Mouse (Mus musculus): ENCODE results near the gene Fam241b.
A peak's percentile ranks its signal among the peaks of the same experiment; 100 is the strongest.
"Not testable (repeated sequence)": the region's sequence is repeated elsewhere in the genome, so short reads cannot be mapped to it uniquely, and the experiment has no call there.

The Fam241b gene

DNA sequence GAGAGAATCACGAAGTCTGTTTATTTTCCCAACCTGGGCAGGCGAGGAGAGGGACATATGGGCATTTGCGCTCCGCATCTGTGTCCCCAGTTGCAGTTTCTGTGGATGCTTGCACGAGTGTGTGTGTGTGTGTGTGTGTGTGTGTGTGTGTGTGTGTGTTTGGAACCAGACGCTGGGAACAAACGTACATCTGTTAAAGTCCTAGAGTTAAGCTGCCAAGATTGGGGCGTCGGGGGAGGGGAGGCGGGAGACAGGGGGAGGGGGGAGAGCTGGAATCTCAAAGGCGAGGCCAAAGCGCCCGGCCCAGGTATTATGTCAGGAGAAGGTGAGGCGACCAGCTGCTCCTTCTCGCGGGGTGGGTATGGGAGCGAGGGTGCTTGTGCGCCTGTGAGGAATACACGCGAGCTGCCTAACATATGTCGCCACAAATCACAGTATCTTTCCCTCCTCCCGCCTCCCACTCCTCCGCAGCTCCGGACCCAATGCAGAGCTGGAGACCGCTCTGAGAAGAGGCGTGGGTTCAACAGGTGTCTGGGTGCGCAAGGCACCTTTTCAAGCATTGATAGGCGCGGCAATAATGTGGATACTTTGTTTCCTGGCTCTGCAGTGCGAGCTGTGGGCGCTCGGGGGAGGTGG lies 15.3 kb downstream of the Fam241b start:
- peak; percentile 34 to 41 for DNase-seq

DNA sequence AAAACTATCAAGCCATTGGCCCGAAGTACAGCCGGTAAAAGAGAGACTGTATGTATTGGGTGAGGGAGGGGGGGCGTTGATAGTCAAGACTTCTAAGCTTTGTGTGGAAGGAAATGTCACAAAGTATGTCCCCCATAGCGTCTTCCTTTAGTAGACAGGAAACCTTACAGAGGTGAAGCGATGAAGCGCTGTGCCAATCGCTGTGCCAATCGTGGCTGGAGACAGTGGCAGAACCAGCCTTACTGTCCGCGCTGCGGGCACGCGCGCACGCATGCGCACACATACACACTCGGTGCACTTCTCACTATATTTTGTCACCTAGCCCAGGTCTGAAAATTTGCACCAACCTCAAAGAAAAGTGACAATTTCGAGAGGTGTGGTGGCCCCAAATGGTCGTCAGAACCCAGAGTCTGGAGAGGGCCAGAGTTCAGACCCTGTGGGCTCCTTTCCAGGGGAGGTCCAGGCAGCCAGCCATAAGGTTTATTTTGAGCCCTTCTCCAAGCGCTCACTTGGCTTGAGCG lies 15.9 kb downstream of the Fam241b start:
- peak; percentile 63 to 65 for DNase-seq

DNA sequence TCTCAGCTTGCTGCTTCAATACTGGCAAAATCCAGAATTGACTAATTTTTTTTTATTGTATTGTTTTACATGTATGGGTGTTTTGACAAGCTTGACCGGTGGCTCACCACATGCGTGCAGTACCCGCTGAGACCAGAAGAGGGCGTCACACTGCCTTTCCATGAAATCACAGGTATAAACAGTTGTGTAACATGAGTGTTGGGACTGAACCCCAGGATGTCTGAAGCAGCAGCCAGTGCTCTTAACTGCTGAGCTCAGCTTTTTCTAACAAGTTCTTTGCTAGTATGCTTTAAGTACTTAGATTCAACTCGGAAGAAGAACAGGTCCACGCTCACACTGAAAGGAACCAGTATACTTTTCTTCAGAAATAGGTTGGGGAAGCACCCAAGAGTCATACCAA lies 16.6 kb downstream of the Fam241b start:
- DNase-seq = peak in 1 of 2 experiments; percentile 62

DNA sequence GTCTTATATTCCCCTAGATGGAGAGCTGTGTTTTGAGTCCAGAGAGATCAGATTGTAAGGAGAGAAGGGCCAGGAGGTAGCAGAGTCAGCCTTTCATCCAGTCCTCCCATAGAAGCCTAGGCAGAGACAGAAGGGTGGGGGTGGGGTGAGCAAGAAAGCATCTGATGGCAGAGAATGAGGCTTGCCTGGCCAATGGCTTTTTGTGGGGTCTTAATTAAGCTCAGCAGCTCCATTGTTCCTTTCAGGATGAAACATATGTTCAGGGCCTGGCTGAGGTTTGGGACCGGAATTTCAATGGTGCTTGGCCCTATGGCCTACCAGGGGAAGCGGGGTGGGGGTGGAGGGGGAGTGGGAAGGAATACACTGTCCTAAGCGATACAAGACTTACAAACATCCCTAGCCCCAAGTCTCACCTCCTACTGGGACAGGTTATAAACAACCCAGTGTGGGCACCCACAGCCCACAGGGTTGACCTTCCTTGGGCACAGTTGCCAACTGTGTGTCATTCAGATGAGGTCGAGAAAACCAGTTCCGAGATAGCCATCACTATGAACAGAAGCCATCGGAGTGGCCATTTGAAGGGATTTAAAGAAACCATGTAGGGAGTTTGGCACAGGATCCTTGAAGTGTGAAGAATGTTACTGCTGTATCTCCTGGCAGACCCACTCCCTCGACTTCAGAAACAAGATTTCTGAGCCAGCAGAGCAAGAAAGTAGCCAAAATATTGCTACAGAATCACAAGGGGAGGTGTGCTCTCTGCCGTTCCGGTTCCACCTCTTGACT lies 29.7 kb downstream of the Fam241b start:
- DNase-seq = peak in 1 of 2 experiments; percentile 35

DNA sequence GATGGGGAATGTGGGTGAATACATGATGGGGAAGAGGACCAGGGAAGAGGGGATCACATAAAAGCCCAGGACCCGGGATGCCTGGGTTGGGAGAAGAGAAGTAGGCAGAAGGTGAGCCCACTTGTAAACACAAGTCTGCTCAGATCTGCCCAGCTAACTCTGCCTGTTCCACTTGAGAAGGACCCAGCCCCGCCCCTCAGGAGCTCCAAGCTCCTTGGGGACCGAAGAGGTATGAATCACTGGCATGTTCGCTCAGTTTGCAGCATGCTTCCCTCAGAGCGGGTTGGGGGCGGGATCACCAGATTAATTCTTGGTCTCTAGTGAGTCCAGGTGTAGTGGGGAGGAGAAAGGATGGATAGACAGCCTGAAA lies 32.5 kb downstream of the Fam241b start:
- peak; percentile 55 to 57 for DNase-seq

DNA sequence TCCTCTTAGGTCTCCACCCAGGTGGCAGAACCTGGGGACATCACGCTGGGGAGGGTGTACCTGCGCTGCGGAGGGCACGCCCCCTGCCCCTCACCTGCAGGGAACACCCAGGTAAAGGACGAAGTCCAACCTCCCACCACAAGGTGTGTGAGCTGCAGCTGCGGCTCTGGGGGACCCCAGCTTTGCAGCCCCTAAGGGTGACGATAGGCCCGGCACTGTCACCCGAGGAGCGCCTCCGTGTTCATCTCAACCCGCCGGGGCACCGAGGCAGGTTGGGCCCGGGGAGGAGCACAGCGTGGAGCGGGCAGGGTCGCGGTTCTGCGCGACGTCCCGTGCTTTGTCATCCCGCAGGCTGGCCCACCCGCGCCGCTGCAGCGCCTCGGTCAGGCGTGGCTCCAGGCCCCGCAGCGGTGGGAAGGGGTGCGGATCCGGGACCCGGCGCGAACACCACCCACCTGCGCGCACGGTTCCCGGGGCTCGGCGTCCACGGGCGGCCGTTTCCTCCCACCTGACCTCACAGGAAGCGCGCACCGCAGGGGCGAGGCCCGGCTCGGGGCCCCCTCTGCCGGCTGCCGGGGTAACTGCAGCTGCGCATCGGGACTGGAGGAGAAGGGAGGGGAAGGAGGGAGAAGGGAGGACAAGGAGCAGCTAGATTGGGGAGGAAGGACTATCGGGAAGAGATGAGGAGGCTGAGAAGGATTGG lies 33.1 kb downstream of the Fam241b start:
- peak; percentile 97 to 98 for DNase-seq

DNA sequence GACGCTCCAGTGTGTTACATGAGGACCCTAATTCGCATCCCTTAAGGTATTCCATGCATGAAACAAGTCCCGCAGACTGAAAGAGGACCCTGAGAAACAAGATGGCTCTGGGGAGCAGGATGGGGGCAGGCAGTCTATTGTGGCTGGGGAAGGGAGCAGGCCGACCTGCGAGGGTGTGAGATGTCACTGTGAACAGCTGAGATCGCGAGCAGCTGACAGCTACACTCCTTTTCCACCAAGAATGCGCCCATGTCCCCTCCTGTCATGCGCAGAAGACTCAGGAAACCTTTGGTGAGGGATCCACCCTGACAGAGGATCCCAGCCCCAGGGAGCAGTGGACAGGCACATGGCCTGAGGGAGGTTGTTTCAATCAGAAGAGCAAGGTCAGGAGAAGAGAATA lies 36.7 kb downstream of the Fam241b start:
- DNase-seq = no peak

DNA sequence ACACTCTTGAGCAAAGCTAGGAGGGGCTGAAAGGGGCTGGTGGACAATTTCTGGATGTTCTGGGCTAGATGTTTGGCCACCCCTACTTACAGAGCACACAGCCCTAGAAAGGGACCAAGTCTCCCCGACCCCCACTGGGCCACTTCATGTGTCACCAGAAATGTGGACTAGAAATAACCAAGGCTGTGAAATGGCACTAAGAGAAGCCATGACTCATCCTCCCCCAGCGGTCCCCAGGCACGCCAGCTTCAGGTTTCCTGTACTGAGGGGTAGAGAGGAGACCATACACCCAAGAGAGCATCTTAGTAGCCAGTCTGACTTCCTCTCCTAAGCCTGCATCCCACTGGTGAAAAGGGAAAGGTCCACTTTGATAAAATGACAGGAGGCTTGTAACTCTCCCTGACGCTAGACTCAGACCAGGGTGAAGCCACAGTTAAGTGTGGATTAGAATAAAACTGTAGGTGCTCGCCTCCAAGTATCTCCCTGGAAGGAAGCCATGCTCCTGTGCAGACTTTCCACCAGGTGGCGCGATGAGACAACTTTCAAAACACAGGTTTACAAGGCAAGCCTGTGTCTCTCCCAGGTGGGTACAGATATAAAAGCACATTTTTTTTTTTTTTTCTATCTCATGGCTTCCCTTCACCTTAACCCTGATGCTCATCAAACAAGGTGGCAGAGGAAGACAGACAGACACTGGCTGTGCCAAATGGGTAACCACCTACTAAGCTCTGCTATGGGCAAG lies 38.7 kb downstream of the Fam241b start:
- DNase-seq = peak; percentile 87 to 90

DNA sequence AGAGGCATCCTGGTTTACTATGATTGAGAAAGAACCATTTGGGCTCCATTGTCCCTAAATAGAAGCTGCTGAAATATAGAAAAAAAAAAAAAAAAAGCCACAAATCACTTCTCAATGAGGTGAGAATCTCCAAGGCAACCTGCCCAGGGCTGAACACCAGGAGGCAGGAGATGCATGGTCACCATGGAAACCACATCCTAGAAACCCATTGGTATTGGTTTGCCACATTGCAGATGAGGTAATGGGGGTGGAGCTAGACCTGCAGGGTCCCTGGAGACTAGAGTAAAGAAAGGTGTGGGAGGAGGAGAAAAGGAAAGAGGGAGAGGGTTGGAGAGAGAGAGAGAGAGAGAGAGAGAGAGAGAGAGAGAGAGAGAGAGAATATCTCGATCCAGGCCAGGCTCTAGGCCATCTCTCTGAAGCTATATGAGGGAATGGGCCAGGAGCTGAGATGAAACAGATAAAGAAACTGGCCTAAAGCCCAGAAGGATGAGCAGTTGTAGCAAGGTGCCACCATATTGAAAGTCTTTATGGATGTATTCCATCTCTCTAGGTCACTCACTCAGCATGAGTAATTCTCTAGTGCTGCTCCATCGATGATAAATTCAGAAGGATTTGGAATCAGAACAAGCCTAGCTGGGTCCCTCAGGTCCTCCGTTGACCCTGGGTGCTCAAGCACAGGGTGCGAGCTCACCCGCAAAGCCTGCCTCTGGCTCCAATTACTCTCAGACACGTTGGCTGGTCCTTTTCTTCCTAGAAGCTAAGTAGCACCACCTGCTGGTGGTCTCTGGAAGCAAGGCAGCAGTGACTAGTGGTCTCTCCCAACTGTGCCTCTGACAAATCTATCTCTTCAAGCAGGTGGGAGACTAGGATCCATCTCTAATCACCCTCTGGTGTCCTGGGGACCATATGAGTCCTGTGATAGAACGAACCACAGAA lies 41.9 kb downstream of the Fam241b start:
- peak; percentile 93 to 97 for DNase-seq

DNA sequence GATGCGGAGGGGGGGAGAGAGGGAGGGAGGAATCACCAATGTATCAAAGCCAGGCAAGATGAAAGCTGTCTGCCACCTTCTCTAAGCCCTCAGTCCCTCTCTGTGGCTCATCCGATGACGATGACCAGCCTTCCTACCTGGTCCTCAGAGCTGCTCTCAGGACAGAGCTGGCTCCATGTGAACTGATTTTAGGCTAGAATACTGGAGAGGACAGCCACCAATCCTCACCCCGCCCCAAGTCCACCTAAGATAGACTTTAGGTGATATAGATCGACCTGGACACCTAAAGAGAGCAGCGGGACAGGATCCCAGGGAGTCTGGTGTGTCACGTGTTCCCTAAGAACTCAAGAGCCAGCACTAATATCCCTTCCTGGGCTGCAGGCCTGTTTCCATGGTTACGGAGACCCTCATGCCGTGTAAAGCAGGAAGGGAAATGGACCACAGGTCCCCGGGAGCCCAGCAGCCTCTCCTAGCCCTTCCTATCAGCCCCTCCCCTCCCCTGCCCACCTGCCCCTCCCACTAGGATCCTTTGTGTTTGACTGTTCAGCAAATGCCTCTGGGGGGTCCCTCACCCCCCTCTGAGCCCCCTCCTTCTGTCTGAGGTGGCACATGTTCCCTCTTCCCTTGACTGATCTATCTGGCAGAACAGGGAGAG lies 43.8 kb downstream of the Fam241b start:
- peak; percentile 29 to 48 for DNase-seq

DNA sequence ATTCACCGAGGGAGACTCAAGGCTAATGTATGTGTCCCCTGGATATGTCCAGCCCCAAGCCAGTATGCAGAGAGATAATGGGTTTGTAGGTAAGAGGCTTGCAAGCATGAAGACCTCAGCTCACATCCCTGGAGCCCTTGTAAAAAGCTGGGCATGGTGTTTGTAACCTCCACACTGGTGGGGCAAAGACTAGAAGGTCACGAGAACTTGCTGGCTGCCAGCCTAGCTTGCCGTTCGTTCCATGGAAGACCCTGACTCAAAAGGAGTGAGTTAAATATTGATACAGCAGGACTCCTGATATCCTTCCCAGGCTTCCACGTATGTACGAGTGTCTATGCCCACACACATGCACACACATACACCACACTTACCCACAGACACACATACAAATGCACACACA lies 49.3 kb downstream of the Fam241b start:
- no peak for DNase-seq

DNA sequence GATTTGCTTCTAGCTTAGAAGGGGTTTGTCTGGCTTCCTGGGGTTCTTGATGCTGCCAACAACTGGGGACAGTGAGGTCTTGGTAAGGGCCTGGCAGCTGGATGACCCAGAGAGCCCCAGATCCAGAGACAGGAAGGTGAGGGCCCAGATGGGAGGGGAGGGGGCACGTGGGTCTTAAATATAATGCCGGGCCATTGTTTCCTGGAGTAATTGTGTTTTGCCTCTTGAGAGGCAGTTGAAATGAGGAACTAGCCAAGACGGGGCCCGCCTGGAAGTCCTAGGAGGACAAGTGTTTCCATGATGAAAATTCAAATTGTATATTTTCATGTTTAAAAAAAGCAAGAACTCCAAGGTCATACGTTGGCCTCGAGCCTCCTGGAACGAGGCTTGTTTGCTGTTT lies 49.8 kb downstream of the Fam241b start:
- DNase-seq = no peak

DNA sequence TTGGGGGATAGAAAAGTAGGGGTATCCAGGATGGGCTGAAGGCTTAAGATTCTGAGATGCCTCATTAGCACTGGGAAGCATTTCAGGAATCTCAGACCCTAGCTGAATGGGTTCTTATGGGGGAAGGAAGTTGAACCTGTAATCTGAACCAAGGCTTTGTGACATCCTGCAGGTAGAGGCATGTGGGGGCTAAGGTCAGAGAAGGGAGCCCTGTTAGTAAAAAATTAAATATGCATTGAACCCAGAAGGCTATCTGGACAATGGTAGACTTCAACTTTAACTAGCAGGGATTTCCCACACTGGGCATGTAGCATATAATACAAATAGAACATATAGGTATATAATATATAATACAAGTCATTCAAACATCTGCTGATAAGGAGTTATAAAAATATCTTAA lies 54.2 kb downstream of the Fam241b start:
- DNase-seq = no peak

DNA sequence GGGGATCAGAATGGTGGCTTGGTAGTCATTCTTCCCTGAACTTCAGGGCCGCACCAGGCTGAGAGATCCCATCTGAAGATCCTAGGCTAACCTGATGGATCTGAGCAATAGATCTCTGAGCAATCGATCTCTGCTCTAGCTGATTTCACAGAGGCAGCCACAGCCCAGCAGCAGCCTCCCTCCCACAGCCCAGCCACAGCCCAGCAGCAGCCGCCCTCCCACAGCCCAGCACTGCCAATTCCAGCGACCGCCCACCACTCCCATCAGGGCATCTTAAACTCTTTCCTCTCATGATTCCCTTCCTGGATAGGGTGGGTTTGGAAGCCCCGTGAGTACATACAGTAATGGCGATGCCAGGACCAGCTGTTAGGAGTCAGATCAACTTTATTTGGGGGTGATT lies 54.6 kb downstream of the Fam241b start:
- no peak for DNase-seq

DNA sequence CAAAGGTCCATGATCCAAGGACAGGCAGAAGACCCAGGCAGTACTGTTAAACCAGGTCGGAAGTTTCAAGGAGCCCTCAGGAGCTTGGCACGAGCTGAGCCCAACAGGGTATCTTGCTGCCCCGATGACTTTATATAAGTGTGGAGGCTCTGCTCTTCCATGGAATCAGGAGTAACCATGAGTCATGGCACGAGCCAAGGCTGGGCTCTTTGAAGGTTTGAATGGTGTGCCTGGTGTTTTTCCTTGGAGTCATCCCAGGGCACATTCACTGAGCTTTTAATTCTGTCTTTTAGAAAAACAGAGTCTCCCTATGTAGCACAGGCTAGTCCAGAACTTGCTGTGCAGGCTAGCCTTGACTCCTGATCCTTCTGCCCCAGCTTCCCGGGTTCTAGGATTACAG lies 55.3 kb downstream of the Fam241b start:
- DNase-seq = no peak

DNA sequence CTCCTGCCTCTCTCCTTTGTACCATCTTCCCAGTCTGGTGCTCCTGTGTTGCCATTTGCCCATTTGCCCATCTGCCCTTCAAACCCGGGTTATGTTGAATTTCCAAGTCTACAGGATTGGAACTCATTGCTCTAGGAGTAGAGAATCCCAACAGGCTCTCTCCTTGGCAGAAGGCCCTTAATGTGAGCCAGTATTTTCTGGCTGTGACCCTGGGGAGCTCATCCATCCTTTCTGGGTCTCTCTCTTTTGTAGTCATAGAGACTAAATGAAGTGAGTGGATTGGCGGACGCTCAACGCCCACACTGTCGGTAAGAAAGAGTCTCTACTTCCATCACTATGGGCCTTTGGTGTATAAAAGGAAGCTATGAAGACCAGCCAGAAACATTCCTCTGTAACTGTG lies 56.9 kb downstream of the Fam241b start:
- peak in 1 of 2 experiments; percentile 23 for DNase-seq

DNA sequence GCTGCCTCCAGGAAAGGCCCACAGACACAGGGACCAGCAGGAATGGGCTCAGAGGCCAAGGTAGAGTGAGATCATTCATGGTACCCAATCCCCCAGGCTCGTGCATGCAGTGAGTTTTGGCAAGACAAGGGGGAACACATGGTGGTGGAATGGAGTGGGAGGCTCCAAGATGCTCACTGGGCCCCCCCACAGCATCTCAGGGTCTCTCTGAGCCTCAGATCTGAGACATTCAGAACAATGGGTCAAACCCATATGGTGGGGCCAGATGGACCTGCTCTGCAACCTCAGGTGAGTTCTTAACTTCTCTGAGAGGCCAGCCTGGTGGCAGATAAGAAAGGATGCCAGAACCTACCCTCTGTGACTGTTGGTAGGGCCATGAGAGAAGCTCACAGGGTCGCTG lies 57.7 kb downstream of the Fam241b start:
- peak; percentile 48 to 73 for DNase-seq

DNA sequence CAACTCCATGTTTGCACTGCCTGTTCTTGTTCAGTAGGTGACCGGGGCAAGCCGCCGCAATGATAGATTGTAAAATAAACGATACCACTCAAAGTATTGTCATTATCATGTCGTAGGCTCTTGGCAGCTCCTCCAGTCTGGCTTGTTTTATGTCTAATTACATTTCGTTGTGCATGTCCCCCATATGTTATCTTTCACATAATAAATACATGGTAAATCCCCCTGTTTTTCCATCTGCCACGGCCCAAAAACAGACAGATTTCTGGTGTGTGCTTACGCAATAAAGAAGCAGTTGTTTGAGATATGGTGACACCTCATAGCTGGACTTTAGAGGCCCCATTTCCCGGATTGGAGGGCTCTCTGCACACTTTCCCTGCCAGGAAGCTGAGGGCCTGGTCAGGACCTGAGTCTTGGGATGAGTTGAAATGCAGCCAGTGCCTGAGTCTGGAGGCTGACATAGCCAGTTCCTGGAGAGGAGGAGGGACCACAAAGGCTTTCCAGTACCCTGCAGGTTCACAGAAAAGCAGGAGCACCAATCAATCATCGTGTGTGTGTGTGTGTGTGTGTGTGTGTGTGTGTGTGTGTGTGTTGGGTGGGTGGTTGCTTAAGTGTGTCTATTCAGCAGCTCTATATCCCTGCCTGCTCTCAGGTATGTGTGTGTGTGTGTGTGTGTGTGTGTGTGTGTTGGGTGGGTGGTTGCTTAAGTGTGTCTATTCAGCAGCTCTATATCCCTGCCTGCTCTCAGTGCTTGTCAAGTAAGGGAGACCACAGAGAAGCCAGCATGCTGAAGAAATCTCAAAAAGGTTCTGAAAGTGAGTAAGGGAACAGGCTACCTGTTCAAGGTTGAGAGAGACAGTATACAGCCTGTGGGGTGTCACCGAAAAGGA lies 67.2 kb downstream of the Fam241b start:
- peak; percentile 43 to 45 for DNase-seq

DNA sequence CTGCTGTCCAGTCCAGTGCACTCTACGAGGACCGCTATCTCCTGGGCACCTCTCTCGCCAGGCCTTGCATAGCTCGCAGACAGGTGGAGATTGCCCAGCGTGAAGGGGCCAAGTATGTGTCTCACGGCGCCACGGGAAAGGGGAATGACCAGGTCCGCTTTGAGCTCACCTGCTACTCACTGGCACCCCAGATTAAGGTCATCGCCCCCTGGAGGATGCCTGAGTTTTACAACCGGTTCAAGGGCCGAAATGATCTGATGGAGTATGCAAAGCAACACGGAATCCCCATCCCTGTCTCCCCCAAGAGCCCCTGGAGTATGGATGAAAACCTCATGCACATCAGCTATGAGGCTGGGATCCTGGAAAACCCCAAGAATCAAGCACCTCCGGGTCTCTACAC lies 72.4 kb downstream of the Fam241b start:
- DNase-seq = not testable (repeated sequence)

DNA sequence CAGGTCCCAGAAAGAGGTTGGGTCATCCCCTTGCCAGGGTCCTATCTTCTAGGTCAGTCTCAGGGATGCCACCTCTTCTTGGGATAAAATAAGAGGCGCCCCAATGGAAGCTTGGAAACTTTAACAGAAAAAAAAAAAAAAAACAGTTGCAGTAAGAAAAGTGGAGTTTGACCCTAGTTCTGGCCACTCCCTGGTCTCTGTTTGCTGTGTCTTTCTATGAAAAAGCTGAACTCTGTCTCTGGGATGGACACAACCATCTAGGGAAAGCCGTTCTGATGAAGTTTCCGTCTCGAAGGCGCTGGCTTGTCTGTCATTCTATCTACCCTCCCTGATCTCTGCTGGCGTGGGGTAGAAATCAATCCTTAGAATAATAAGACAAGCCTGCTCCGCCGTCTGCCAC lies 73.1 kb downstream of the Fam241b start:
- no peak for DNase-seq
